ENCODE assay signal across 7 mouse cellular contexts in genomic region chr9:54586199-54587061, GRCm38 (mm10). TPM values are rescaled to one million over a fixed set of nuclear protein-coding genes. Genes with fewer than 3 reads are reported as not detected.
DNase-seq lines count a peak whose midpoint lies in the region; ATAC-seq lines count a peak whose summit lies in the region.

TSS of gene Idh3a (plus strand) at chr9:54586334.

- intact Hi-C loops in gastrocnemius, postnatal 36 days (cut with DNase I) = loop anchor here (2.0 kb wide), 1 partner anchor 26 kb away; the partner anchor contains the start of gene Cib2
- intact Hi-C loops in left cerebral cortex, postnatal 25 days (cut with DNase I) = loop anchor here (5.0 kb wide), 1 partner anchor 84 kb away; the partner anchor contains the start of gene Dmxl2

- peak within 1 kb of the TSS; percentile 13; the same call in 1 of the 2 replicates for H3K27ac ChIP-seq in intestine, embryonic 15.5 days
- H3K27ac ChIP-seq in midbrain, embryonic 10.5 days (replicated peaks) = peak within 1 kb of the TSS; percentile 89

- peak within 1 kb of the TSS; percentile 70 for H3K4me2 ChIP-seq in intestine, embryonic 15.5 days (replicated peaks)

- H3K4me1 ChIP-seq in intestine, embryonic 15.5 days (replicated peaks) = 0 out of 2 replicates have a peak, but pooled peaks cover 7% of the 10 kb centered on the region
- peaks cover 20% of the 10 kb centered on the region for H3K4me1 ChIP-seq in midbrain, embryonic 10.5 days

- peak; percentile 99 for ATAC-seq in intestine, embryonic 15.5 days

- peak within 1 kb of the TSS; percentile 96 for H3K4me3 ChIP-seq in intestine, embryonic 15.5 days (replicated peaks)
- H3K4me3 ChIP-seq in midbrain, embryonic 10.5 days = peak within 1 kb of the TSS; percentile 89

- H3K9ac ChIP-seq in intestine, embryonic 15.5 days = peak within 1 kb of the TSS; percentile 87

- no peaks in the 10 kb centered on the region for H3K9me3 ChIP-seq in intestine, embryonic 15.5 days
- no peaks in the 10 kb centered on the region for H3K9me3 ChIP-seq in midbrain, embryonic 10.5 days (replicated peaks)

- DNase-seq in adrenal gland, adult 18-20 months (ENCODE audit: low spot score in 2 of 2) = peak; percentile 98 to 99
- peak; percentile 99 for DNase-seq in embryo, embryonic 11 days
- peak; percentile 98 to 99 for DNase-seq in gastrocnemius, postnatal 36 days
- DNase-seq in left cerebral cortex, postnatal 25 days (ENCODE audit: low spot score in 2 of 2) = peak; percentile 96 to 98
- peak; percentile 99 for DNase-seq in midbrain, embryonic 10.5 days (ENCODE audit: low spot score)
- peak; percentile 99 for DNase-seq in right cerebral cortex, postnatal 4 days

- H3K36me3 ChIP-seq in intestine, embryonic 15.5 days = no peaks in the 10 kb centered on the region; the same call in 1 of the 2 replicates
- H3K36me3 ChIP-seq in midbrain, embryonic 10.5 days = peaks cover 23% of the 10 kb centered on the region

- H3K27me3 ChIP-seq in intestine, embryonic 15.5 days (replicated peaks) = no peaks in the 10 kb centered on the region
- H3K27me3 ChIP-seq in midbrain, embryonic 10.5 days (ENCODE audit: low read depth, poor library complexity, severe bottlenecking) = no peaks in the 10 kb centered on the region

- WGBS in intestine, embryonic 15.5 days = under 1% methylated on average over 73 of the region's 73 CpGs
- under 1% methylated on average over 73 of the region's 73 CpGs for WGBS in midbrain, embryonic 10.5 days

RNA-seq across cellular contexts. Expression of gene Idh3a, which starts in this region (rescaled TPM):
- total RNA-seq in adrenal gland, adult 18-20 months (2021) = 100 to 1,000 TPM; 269 to 484 TPM
- total RNA-seq in gastrocnemius, postnatal 36 days (2021) = 100 to 1,000 TPM; 564 to 571 TPM
- polyA plus RNA-seq in intestine, embryonic 15.5 days (2015; fragmentation: Nextera tagmentation; extraction: Ambion mirVana) = 194 and 206 TPM in 2 replicates
- 100 to 1,000 TPM; 188 to 197 TPM for total RNA-seq in left cerebral cortex, postnatal 25 days (2021)
- polyA plus RNA-seq in midbrain, embryonic 10.5 days (2016; fragmentation: Nextera tagmentation; extraction: Ambion mirVana) = 113 and 124 TPM in 2 replicates

Comparison
In these comparisons a context has a peak if more than half of its experiments do, and no peak if none do; other contexts are left out.
1. Peak in every context shown above with its lines: DNase-seq, ATAC-seq, H3K4me3 ChIP-seq and H3K27ac ChIP-seq.